Mouse (Mus musculus): ENCODE results near the gene Tagap. TPM values are rescaled to one million over a fixed set of nuclear protein-coding genes. Genes with fewer than 3 reads are reported as not detected.

Gene Tagap
- polyA plus RNA-seq, 2 experiments, result 0.90 to 1.6 TPM

DNA sequence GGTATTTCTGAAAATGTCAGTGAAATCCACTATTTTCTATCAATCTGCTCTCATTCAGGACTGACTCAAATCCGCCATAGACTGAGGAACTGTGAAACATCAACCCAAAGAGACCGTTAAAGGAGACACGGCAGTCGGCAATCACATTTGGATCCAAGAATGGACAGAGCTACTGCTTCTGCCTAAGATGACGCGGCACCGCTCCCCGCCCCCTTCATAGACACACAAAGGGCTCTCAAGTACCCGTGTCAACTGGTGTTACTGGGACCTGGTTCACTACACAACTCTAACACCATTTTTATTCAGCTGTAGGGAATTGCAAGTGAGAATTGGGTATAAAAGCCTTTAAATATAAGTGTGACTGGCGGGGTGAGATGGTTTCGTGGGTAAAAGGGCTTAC, 42.7 kb upstream of the Tagap start:
- 73% methylated on average over 11 of the region's 11 CpGs for WGBS (ENCODE audit: insufficient replicate concordance)
- DNase-seq (ENCODE audit: low read depth in 3 of 3, low spot score in 3 of 3), result no peak
- no peak for ATAC-seq (ENCODE audit: insufficient read depth)
- H3K4me2 ChIP-seq (ENCODE audit: low read depth), result no peak overlapping the region
- no peak overlapping the region for H3K4me3 ChIP-seq (ENCODE audit: insufficient read depth in 1 of 2, low read depth in 2 of 2, low read length in 2 of 2)
- H3K9me3 ChIP-seq (ENCODE audit: control insufficient read depth, low read length), result no peaks in the 10 kb centered on the region
- no peaks in the 10 kb centered on the region for H3K36me3 ChIP-seq (replicated peaks; ENCODE audit: control insufficient read depth, insufficient read depth, low read depth)
- no peak for TF ChIP-seq EP300 (IDR thresholded peaks at IDR 0.05; ENCODE audit: low read depth)
- no peak for TF ChIP-seq CTCF (IDR thresholded peaks at IDR 0.05; ENCODE audit: low read depth)
- no peaks in the 10 kb centered on the region for H3K27me3 ChIP-seq (ENCODE audit: control insufficient read depth, insufficient read depth, low read length)
- no peak overlapping the region for H3K27ac ChIP-seq
- H3K4me1 ChIP-seq (replicated peaks; ENCODE audit: control insufficient read depth in 2 of 2, insufficient read depth in 2 of 2, low read length in 1 of 2), result no peaks in the 10 kb centered on the region; a peak in 1 of 4 replicates
- H3K9ac ChIP-seq (replicated peaks), result no peak overlapping the region

DNA sequence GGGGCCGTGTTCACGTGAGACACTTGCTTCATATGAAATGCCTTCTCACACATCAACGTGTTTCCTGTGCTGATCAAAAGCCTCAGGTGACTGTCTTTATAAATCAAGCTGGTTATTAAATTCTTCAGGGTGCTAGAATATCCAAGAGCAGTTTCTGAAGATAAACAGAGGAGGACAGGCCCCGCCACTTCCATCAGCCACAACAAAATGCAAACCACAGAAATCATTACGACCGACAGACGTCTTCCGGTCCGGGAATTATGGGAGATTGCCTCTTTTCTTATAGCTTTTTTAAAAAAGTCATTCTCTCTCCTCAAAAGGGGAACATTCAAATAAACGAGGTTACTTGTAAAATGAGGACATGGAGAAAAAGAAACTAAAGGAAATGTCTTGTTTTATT, 41.2 kb upstream of the Tagap start:
- Histone ChIP-seq H3K27me3 (ENCODE audit: control insufficient read depth, insufficient read depth, low read length) (no peaks in the 10 kb centered on the region), H3K4me1 (replicated peaks; ENCODE audit: control insufficient read depth in 2 of 2, insufficient read depth in 2 of 2, low read length in 1 of 2) (no peaks in the 10 kb centered on the region; a peak in 1 of 4 replicates), H3K4me2 (ENCODE audit: low read depth) (no peak overlapping the region), H3K27ac (no peak overlapping the region), H3K36me3 (replicated peaks; ENCODE audit: control insufficient read depth, insufficient read depth, low read depth) (no peaks in the 10 kb centered on the region), H3K4me3 (ENCODE audit: insufficient read depth in 1 of 2, low read depth in 2 of 2, low read length in 2 of 2) (no peak overlapping the region), H3K9ac (replicated peaks) (no peak overlapping the region), H3K9me3 (ENCODE audit: control insufficient read depth, low read length) (no peaks in the 10 kb centered on the region)
- 59% methylated on average over 10 of the region's 10 CpGs for WGBS (ENCODE audit: insufficient replicate concordance)
- TF ChIP-seq EP300 (IDR thresholded peaks at IDR 0.05; ENCODE audit: low read depth) (no peak), CTCF (IDR thresholded peaks at IDR 0.05; ENCODE audit: low read depth) (no peak)
- DNase-seq (ENCODE audit: low read depth in 3 of 3, low spot score in 3 of 3) (no peak), ATAC-seq (ENCODE audit: insufficient read depth) (no peak)

DNA sequence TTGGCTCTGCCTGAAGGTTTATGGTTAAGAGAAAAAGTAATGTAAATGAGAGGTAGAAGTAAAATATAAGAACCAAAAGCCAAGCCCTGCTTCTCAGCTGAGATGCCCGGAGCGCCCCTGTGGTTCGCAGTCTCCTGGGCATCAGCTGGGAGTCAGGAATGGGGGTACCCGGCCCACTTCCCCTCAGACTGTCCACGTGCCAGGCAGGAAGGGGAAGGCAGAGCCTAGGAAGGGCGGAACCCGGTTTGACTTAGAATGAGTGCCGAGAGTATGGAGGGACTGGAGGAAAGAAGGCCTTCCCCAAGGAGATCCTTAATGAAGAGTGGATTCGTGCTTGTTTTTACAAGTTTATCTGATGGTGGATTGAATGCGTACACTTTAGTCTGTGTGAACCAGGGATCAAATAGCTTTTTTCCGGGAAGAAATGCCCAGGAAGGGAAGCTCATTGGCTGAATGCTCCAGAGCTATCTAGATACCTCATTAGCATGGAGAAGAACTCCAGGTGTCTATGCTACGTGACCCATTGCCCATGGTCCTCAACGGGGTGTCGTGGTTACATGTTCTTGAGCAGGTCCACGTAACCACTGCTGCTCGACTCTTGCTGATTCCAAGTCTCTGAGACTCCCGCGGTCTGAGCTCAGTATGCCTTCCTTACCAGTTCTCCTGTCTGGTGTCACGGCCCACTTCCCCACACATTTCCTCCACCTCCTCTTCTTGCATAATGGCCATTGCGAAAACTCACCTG, 38.6 kb upstream of the Tagap start:
- ATAC-seq (ENCODE audit: insufficient read depth) (no peak), DNase-seq (ENCODE audit: low read depth in 3 of 3, low spot score in 3 of 3) (no peak)
- H3K27ac ChIP-seq, result no peak overlapping the region
- no peak overlapping the region for H3K4me3 ChIP-seq (ENCODE audit: insufficient read depth in 1 of 2, low read depth in 2 of 2, low read length in 2 of 2)
- no peaks in the 10 kb centered on the region for H3K36me3 ChIP-seq (replicated peaks; ENCODE audit: control insufficient read depth, insufficient read depth, low read depth)
- H3K9ac ChIP-seq (replicated peaks), result no peak overlapping the region
- H3K9me3 ChIP-seq (ENCODE audit: control insufficient read depth, low read length), result no peaks in the 10 kb centered on the region
- no peak for TF ChIP-seq EP300 (IDR thresholded peaks at IDR 0.05; ENCODE audit: low read depth)
- no peak for TF ChIP-seq CTCF (IDR thresholded peaks at IDR 0.05; ENCODE audit: low read depth)
- no peak overlapping the region for H3K4me2 ChIP-seq (ENCODE audit: low read depth)
- H3K4me1 ChIP-seq (replicated peaks; ENCODE audit: control insufficient read depth in 2 of 2, insufficient read depth in 2 of 2, low read length in 1 of 2), result no peaks in the 10 kb centered on the region; a peak in 1 of 4 replicates
- no peaks in the 10 kb centered on the region for H3K27me3 ChIP-seq (ENCODE audit: control insufficient read depth, insufficient read depth, low read length)
- 63% methylated on average over 20 of the region's 20 CpGs for WGBS (ENCODE audit: insufficient replicate concordance)

DNA sequence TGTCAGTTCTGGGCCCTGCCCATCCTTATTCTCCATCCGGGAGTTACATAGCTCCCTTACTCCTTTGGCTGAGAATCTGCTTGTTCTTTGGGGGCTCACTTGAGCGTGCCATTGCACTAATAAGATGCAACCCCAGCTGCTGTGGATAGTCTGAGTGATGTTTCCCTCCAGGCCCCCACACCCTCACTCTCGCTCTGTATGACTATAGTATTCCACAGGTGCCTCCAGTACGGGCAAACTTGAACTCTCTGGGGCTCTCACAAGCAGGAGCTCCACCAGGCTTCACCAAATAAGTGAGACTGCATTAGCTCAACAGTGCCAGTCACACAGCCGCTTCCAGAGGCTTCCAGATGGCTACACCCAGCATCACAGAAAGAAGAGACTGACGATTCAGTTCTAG, 37.5 kb upstream of the Tagap start:
- Histone ChIP-seq H3K4me1 (replicated peaks; ENCODE audit: control insufficient read depth in 2 of 2, insufficient read depth in 2 of 2, low read length in 1 of 2) (no peaks in the 10 kb centered on the region; a peak in 1 of 4 replicates), H3K36me3 (replicated peaks; ENCODE audit: control insufficient read depth, insufficient read depth, low read depth) (no peaks in the 10 kb centered on the region), H3K4me2 (ENCODE audit: low read depth) (no peak overlapping the region), H3K4me3 (ENCODE audit: insufficient read depth in 1 of 2, low read depth in 2 of 2, low read length in 2 of 2) (no peak overlapping the region), H3K9me3 (ENCODE audit: control insufficient read depth, low read length) (no peaks in the 10 kb centered on the region), H3K27me3 (ENCODE audit: control insufficient read depth, insufficient read depth, low read length) (no peaks in the 10 kb centered on the region), H3K9ac (replicated peaks) (no peak overlapping the region), H3K27ac (no peak overlapping the region)
- no peak for TF ChIP-seq EP300 (IDR thresholded peaks at IDR 0.05; ENCODE audit: low read depth)
- no peak for TF ChIP-seq CTCF (IDR thresholded peaks at IDR 0.05; ENCODE audit: low read depth)
- DNase-seq (ENCODE audit: low read depth in 3 of 3, low spot score in 3 of 3), result no peak
- 65% methylated on average over 6 of the region's 6 CpGs for whole genome bisulfite sequencing (ENCODE audit: insufficient replicate concordance)
- no peak for ATAC-seq (ENCODE audit: insufficient read depth)

DNA sequence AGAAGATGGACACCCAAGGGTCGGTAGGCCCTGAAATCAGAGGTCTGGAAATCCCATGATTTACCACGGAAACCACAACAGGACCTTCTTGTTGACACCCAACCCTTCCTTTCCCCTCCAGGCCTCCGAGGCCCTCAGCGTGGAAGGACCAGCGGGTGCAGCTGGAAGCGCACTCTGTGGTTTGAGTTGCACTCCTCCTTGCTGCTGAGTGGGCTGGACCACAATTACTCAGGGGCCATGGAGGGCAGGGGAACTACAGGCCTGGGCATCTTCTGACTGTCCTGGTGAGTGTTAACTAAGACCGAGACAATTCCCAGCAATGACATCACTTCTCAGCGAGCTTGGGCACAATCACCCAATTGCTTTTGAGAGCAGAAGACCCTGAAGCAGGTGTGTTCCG, 36.8 kb upstream of the Tagap start:
- H3K4me1 ChIP-seq (replicated peaks; ENCODE audit: control insufficient read depth in 2 of 2, insufficient read depth in 2 of 2, low read length in 1 of 2), result no peaks in the 10 kb centered on the region; a peak in 1 of 4 replicates
- no peaks in the 10 kb centered on the region for H3K36me3 ChIP-seq (replicated peaks; ENCODE audit: control insufficient read depth, insufficient read depth, low read depth)
- 28% methylated on average over 9 of the region's 9 CpGs for WGBS (ENCODE audit: insufficient replicate concordance)
- ATAC-seq (ENCODE audit: insufficient read depth), result no peak
- H3K27ac ChIP-seq, result no peak overlapping the region
- DNase-seq (ENCODE audit: low read depth in 3 of 3, low spot score in 3 of 3), result no peak
- no peaks in the 10 kb centered on the region for H3K27me3 ChIP-seq (ENCODE audit: control insufficient read depth, insufficient read depth, low read length)
- no peak overlapping the region for H3K4me2 ChIP-seq (ENCODE audit: low read depth)
- no peak overlapping the region for H3K9ac ChIP-seq (replicated peaks)
- TF ChIP-seq EP300 (IDR thresholded peaks at IDR 0.05; ENCODE audit: low read depth) (no peak), CTCF (IDR thresholded peaks at IDR 0.05; ENCODE audit: low read depth) (no peak)
- no peak overlapping the region for H3K4me3 ChIP-seq (ENCODE audit: insufficient read depth in 1 of 2, low read depth in 2 of 2, low read length in 2 of 2)
- H3K9me3 ChIP-seq (ENCODE audit: control insufficient read depth, low read length), result no peaks in the 10 kb centered on the region
